Mouse (Mus musculus): ENCODE data around the gene Fermt3.

DNA sequence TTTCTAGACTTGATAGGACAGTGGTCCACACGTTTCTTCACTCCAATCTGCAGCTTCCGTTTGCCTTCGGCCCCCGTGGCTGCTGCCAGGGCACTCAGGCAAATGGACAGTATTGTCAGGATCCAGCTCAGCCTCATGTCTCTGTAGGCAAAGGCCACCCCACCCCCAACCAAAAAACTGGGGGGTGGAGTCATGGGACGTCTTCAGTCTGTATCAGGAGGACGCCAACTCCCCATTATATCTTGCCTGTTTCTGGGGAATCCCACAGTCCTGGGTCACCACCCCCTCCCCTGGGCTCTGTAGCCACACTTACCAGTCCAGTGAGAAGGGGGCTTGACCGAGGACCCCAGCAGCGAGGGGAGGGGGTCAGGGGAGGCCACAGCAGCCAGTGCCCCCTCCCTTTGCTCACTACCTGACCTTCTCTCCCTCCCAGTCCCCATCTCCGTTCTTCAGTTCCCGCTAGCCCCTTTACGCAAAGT is 40.2 kb downstream of the Fermt3 start:
- TF ChIP-seq CTCF (IDR thresholded peaks at IDR 0.05; ENCODE audit: control insufficient read depth, insufficient read depth, insufficient read length) (no peak), CEBPB (IDR thresholded peaks at IDR 0.05; ENCODE audit: low read depth) (no peak), USF1 (IDR thresholded peaks at IDR 0.05; ENCODE audit: low read depth) (no peak), FOSL1 (IDR thresholded peaks at IDR 0.05; ENCODE audit: insufficient read depth, low read length, poor library complexity, severe bottlenecking) (no peak), MAX (IDR thresholded peaks at IDR 0.05) (no peak)

All from C2C12 (cell line).